Mouse (Mus musculus) ES-Bruce4 (cell line): Measurements from ENCODE around the gene Atp2b2.

ENCODE experiments used
- CTCF ChIP-seq: IDR thresholded peaks from one replicate; pipeline ENCODE4 v1.8.1; 2011; ENCODE audit warnings: low read depth, low read length
- EP300 ChIP-seq: IDR thresholded peaks from 2 replicates; pipeline ENCODE4 v1.6.1; 2011; ENCODE audit warnings: low read depth, low read length; ENCODE audit not compliant: insufficient read depth
- POLR2A ChIP-seq: IDR thresholded peaks from one replicate; pipeline ENCODE4 v1.8.1; 2011; ENCODE audit warnings: low read length; ENCODE audit not compliant: insufficient read depth

DNA sequence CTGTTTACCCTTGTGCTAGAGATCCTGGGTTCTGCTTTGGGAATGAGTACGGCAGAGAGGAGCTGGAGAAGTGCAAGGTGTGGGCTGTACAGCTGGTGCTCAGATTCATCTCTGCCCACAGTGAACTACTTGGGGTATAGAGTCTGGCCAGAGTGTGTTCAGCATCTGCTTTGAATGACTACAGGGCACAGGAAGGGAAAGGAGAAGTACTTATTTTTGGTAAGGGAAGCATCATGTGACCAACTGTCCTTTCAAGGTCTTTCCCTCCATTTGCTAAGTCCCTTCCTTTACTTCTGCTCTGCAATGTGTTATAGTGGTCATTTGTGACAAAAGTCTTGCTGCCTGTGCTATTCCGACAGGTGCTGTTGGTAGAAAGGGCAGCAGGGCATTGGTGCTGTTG is 328.1 kb downstream of the Atp2b2 start:
- TF ChIP-seq CTCF (no peak), EP300 (no peak), POLR2A (no peak)
